Mouse (Mus musculus): ENCODE measurements around the gene Ccdc61.

Ccdc61 gene

GRCm38 (mm10) chr7:18910241-18910831 is at the start of gene Ccdc61:
Gene Ccdc61, minus strand, starts transcription at chr7:18910415.
- peak; percentile 95 for DNase-seq (ENCODE audit: low read depth, low spot score)

GRCm38 (mm10) chr7:18959446-18959845 is 49.2 kb upstream of the Ccdc61 start:
- DNase-seq (ENCODE audit: low read depth, low spot score) = no peak

DNA sequence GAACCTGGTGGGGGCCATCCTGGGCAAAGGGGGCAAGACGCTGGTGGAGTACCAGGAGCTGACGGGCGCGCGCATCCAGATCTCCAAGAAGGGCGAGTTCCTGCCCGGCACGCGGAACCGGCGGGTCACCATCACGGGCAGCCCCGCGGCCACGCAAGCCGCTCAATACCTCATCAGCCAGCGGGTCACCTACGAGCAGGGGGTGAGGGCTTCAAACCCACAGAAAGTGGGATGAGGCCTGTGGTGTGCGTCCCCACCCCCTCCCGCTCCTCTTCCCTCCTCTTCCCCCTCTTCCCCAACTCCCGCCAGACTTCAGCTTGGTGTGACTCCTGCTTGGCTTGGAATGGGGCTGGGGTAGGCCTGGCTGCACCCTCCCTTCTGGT is 48.2 kb upstream of the Ccdc61 start:
- DNase-seq (ENCODE audit: low read depth, low spot score) = no peak

DNA sequence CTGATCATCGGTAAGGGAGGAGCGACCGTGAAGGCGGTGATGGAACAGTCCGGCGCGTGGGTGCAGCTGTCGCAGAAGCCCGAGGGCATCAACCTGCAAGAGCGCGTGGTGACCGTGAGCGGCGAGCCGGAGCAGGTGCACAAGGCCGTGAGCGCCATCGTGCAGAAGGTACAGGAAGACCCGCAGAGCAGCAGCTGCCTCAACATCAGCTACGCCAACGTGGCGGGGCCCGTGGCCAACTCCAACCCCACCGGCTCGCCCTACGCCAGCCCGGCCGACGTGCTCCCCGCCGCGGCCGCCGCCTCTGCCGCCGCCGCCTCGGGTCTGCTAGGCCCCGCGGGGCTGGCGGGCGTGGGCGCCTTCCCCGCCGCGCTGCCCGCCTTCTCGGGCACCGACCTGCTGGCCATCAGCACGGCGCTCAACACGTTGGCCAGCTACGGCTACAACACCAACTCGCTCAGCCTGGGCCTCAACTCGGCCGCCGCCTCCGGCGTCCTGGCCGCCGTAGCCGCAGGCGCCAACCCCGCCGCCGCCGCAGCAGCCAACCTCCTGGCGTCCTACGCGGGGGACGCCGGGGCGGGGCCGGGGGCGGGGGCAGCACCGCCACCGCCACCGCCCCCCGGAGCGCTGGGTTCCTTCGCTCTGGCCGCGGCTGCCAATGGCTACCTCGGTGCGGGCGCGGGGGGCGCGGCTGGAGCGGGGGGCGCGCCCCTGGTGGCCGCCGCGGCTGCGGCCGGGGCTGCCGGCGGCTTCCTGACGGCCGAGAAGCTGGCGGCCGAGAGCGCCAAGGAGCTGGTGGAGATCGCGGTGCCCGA is 47.6 kb upstream of the Ccdc61 start:
- no peak for DNase-seq (ENCODE audit: low read depth, low spot score)

DNA sequence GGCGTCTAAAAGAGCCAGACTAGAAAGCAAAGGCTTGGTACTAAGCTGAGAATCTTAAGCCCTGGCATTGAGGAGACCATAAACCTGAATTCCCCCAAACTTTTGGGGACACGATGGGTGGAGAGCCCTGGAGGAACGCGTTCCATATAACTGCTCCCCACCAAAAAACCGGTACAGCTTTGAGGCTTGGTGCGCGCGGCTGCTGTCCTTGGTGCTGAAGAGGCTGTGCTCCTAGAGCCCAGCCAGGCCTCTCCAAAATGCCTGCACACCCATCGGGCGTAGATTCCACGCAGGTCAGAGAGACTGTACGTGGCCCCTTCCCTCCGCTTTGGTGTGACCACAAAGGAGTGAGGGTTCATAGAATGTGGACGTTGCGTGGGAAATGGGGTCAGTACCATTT is 41.2 kb upstream of the Ccdc61 start:
- DNase-seq (ENCODE audit: low read depth, low spot score) = no peak

GRCm38 (mm10) chr7:18950523-18951315 is 40.5 kb upstream of the Ccdc61 start:
- DNase-seq (ENCODE audit: low read depth, low spot score) = no peak

- peak; percentile 48 for DNase-seq (ENCODE audit: low read depth, low spot score)
These were observed 39.7 kb upstream of the Ccdc61 start for GRCm38 (mm10) chr7:18949781-18950522.

GRCm38 (mm10) chr7:18948151-18948550 is 37.9 kb upstream of the Ccdc61 start:
- no peak for DNase-seq (ENCODE audit: low read depth, low spot score)

DNA sequence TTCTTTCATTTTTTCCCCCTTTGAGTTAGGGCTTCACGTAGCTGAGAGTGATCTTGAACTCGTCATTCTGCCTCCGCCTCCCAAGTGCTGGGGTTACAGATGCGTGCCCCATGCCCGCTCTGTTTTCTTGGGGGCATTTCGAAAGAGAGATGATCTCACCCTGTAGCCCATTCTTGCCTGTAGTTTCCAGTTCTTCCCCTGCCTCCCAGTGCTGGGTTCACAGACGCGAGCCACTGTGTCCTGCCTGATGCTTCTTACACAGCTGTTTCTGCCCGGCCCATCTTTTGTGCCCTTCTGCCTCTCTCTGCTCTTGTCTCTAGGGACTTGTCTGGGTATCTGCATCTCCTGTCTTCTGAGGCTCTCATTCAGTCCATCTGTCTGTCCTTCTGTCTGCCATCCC is 32.6 kb upstream of the Ccdc61 start:
- DNase-seq (ENCODE audit: low read depth, low spot score) = no peak

DNA sequence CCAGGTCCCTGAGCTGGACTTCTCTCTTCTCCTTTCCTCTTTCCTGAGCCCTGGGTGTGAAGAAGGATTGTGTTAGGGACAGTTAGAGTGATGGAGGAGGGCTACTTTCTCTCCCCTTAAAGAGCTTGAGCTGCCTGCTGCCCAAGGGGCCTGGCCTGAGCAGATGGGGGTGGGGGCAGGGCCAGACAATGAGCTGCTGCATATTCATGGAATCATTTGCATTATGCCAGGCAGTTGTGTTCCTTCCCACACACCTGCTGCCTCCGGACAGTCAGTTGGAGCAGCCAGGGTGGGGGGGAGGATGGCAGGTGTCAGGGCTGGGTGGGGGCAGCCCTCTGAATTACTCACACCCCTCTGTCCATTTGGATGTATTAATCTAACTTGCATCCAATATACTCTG is 32.2 kb upstream of the Ccdc61 start:
- no peak for DNase-seq (ENCODE audit: low read depth, low spot score)

DNA sequence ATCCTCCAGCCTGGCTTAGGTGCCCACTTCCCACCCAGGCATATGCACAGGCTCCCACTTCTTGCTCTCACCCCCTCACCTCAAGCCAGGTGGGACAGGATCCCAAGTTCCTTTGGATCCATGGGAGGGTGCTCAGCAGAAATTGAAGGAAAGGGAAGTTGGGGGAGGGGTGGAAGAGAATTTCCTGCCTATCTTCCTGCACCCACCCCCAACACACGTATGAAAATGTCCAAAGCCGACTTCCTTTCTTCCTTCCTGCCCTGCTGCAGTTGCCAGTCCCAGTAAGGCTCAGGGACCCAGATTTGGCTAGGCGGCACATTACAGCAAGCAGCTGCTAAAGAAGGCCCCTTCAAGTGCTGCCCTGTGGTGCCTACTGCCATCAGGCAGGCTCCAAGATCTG is 17.5 kb upstream of the Ccdc61 start:
- DNase-seq (ENCODE audit: low read depth, low spot score) = no peak

- DNase-seq (ENCODE audit: low read depth, low spot score) = no peak
These were observed 16.7 kb upstream of the Ccdc61 start for GRCm38 (mm10) chr7:18926911-18927310.

DNA sequence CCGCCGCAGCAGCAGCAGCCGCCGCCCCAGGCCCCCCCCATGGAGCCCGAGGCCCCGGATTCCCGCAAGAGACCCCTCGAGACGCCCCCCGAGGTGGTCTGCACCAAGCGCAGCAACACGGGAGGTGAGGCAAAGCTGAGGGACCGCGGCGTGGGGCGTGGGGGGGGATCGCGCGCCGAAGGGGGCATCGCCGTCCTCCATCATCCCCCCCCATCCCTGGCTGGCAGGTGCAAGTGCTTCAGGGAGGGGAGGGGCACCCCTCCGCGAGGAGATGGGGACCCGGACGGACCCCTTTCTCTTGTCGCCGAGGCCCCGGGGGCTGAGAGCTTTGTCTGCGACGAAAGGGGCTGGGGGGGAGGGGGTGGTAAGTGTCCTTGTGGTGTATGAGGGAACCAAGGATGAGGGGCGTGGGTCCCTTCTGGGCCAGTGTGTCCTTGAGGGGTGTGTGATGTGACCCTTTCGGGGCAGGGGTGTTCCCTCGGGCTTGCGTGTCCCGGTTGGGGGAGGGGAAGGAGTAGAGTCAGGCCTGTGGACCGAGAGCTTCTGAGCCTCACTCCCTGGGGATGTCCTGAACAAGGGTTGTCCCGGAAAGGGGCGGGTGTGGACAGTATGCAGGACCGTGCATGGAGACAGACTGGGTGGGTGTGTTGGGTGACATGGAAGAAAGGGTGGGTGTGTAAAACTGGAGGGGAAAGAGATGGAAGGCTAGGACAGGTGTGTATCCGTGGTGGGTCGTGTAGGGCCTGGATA is 16.0 kb upstream of the Ccdc61 start:
- DNase-seq (ENCODE audit: low read depth, low spot score) = no peak

DNA sequence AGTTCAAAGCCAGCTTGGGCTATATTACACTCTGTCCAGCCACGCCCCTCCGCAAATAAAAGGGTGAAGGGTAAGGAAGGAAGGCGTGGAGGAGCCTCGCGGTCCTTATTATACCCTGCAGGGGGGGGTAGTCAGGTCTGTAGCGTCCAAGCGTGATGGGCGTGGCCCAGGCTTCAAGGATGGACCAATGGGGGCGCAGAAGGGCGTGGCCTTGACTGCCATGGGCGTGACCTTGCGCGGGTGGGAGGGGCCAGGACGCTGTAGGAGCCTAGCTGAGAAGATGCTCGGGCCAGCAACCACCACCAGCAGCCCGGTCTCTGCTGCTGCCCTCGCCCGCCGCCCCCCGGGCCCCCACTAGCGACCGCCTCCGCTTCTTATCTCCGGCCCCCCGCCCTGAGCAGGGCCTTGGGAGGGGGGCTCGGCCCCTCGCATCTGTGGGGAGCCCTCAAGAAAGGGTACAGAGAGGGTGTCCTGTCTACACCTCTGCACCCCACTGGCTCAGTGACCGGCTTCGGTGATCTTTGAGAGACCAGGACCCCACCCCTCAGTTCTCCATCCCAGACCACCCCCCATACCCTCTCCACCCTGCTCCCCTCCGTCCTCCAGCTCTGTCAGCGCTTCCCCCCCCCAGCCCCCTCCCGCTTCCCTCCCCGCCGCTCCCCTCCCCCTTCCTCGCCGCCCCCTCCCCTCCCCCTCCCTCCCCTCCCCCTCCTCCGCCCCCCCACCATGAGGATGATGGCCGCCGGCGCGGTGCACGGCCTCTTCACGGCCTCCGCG is 15.1 kb upstream of the Ccdc61 start, which contains the start of gene Nova2:
Gene Nova2, plus strand, starts transcription at position 727 of the 777 bp plus-strand sequence.
- peak; percentile 61 for DNase-seq (ENCODE audit: low read depth, low spot score)

- no peak for DNase-seq (ENCODE audit: low read depth, low spot score)
These were observed 14.1 kb upstream of the Ccdc61 start for GRCm38 (mm10) chr7:18924321-18924720.

GRCm38 (mm10) chr7:18923711-18924191 is 13.5 kb upstream of the Ccdc61 start:
- no peak for DNase-seq (ENCODE audit: low read depth, low spot score)

DNA sequence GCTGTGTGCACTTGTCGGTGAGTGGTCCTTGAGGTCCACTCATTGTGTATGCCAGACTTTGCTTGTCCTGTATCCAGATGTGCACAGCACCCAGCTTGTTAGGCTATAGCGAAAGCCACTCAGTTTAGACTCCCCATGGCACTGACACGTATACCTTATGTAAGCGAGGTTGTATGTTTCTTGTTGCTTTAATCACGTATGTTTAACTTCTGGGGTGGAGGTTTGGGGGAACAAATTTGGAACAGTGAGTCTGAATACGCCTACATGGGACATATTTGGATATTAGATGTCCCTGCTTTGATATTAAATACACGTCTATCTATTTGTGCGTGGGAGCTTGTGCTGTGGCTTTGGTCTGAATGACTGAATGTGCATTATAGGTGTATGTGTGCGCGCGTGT is 13.1 kb upstream of the Ccdc61 start:
- DNase-seq (ENCODE audit: low read depth, low spot score) = no peak

GRCm38 (mm10) chr7:18922807-18923206 is 12.6 kb upstream of the Ccdc61 start:
- DNase-seq (ENCODE audit: low read depth, low spot score) = no peak

- no peak for DNase-seq (ENCODE audit: low read depth, low spot score)
These were observed 10.9 kb upstream of the Ccdc61 start for GRCm38 (mm10) chr7:18921069-18921468.

- DNase-seq (ENCODE audit: low read depth, low spot score) = no peak
These were observed 7.7 kb upstream of the Ccdc61 start for GRCm38 (mm10) chr7:18917931-18918330.
